Mouse (Mus musculus) stomach, postnatal 0 days (tissue): Measurements from ENCODE around the gene Asb5. TPM values are rescaled to one million over a fixed set of nuclear protein-coding genes. Genes with fewer than 3 reads are reported as not detected.

Experiments
- polyA plus RNA-seq: library from polyadenylated mRNA; unstranded; fragments of >200 nt; fragmentation: Nextera tagmentation; extraction: Ambion mirVana; gene quantifications from 2 replicates; pipeline ENCODE4 v1.2.1, GENCODE M21; 2015

Gene Asb5
- polyA plus RNA-seq, 1 experiment from 2014 or later: 3.8 TPM

Other genes starting within 250 kb of the Asb5 start
- 59.6 and 61.4 TPM in 2 replicates for gene Spcs3, start 418 bp downstream of the Asb5 start, polyA plus RNA-seq
- not detected in 2 replicates for gene Spata4, start 71.2 kb downstream of the Asb5 start, polyA plus RNA-seq